Mouse (Mus musculus): Measurements from ENCODE around the gene Zc3h12d.

The Zc3h12d gene

GRCm38 (mm10) chr10:7832171-7832676 is at the start of gene Zc3h12d:
Gene Zc3h12d (plus strand): TSS chr10:7832470.
- no peaks in the 10 kb centered on the region for H3K9me3 ChIP-seq (ENCODE audit: low read length)
- no peak for TF ChIP-seq CTCF (conservative IDR thresholded peaks at IDR 0.05; ENCODE audit: low read length)
- peak within 1 kb of the TSS; percentile 41 for H3K4me3 ChIP-seq (replicated peaks; ENCODE audit: low read length)
- H3K27me3 ChIP-seq (ENCODE audit: insufficient read depth, low read length) = peaks cover 16% of the 10 kb centered on the region; the same call in 1 of the 2 replicates
- H3K36me3 ChIP-seq (ENCODE audit: insufficient read depth, low read length) = no peaks in the 10 kb centered on the region
- H3K4me1 ChIP-seq (replicated peaks; ENCODE audit: low read depth, low read length) = peaks cover 14% of the 10 kb centered on the region

- Histone ChIP-seq H3K4me3 (replicated peaks; ENCODE audit: low read length) (no peak overlapping the region), H3K4me1 (replicated peaks; ENCODE audit: low read depth, low read length) (peaks cover 21% of the 10 kb centered on the region), H3K9me3 (ENCODE audit: low read length) (no peaks in the 10 kb centered on the region), H3K36me3 (ENCODE audit: insufficient read depth, low read length) (peaks cover 18% of the 10 kb centered on the region), H3K27me3 (ENCODE audit: insufficient read depth, low read length) (no peaks in the 10 kb centered on the region; the same call in 1 of the 2 replicates)
- TF ChIP-seq NANOG (IDR thresholded peaks at IDR 0.05; ENCODE audit: borderline replicate concordance, low read length) (no peak), POU5F1 (IDR thresholded peaks at IDR 0.05; ENCODE audit: borderline replicate concordance, low read length) (no peak), CTCF (conservative IDR thresholded peaks at IDR 0.05; ENCODE audit: low read length) (no peak)
These were observed 45.0 kb upstream of the Zc3h12d start for GRCm38 (mm10) chr10:7787319-7787718.

GRCm38 (mm10) chr10:7792254-7792750 is 40.0 kb upstream of the Zc3h12d start:
- H3K36me3 ChIP-seq (ENCODE audit: insufficient read depth, low read length) = peaks cover 47% of the 10 kb centered on the region
- H3K9me3 ChIP-seq (ENCODE audit: low read length) = no peaks in the 10 kb centered on the region
- no peaks in the 10 kb centered on the region for H3K27me3 ChIP-seq (ENCODE audit: insufficient read depth, low read length)
- H3K4me1 ChIP-seq (replicated peaks; ENCODE audit: low read depth, low read length) = peaks cover 34% of the 10 kb centered on the region
- peak overlapping the region; percentile 96 for H3K4me3 ChIP-seq (replicated peaks; ENCODE audit: low read length)
- TF ChIP-seq POU5F1 (IDR thresholded peaks at IDR 0.05; ENCODE audit: borderline replicate concordance, low read length) (no peak), NANOG (IDR thresholded peaks at IDR 0.05; ENCODE audit: borderline replicate concordance, low read length) (no peak), CTCF (conservative IDR thresholded peaks at IDR 0.05; ENCODE audit: low read length) (no peak)

- Histone ChIP-seq H3K9me3 (ENCODE audit: low read length) (no peaks in the 10 kb centered on the region), H3K4me1 (replicated peaks; ENCODE audit: low read depth, low read length) (peaks cover 34% of the 10 kb centered on the region)
- TF ChIP-seq POU5F1 (IDR thresholded peaks at IDR 0.05; ENCODE audit: borderline replicate concordance, low read length) (no peak), CTCF (conservative IDR thresholded peaks at IDR 0.05; ENCODE audit: low read length) (no peak), NANOG (IDR thresholded peaks at IDR 0.05; ENCODE audit: borderline replicate concordance, low read length) (no peak)
These were observed 39.4 kb upstream of the Zc3h12d start, which contains the start of the genes Ginm1 and Ppil4 for GRCm38 (mm10) chr10:7792751-7793385. Gene Ginm1 (minus strand): TSS chr10:7792824. Gene Ppil4 (plus strand): TSS chr10:7792891.

DNA sequence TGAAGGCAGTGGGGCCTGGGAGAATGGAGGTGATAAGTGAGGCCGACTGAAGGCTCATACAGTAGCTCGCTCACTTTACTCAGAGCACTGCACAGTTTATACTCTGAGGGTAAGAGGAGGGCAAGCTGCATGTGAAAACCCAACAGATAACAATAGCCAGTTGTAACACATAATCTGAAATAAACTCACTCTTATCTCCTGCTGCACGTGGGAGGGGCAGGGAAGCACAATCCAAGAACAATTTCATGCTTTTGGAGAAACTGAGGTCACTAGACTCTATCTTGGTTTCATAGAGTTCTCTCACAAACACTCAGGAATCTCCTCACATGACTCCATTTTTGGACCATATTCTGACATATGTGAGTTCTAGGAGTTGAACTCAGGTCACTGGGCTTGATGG is 31.0 kb upstream of the Zc3h12d start:
- TF ChIP-seq CTCF (conservative IDR thresholded peaks at IDR 0.05; ENCODE audit: low read length) (no peak), POU5F1 (IDR thresholded peaks at IDR 0.05; ENCODE audit: borderline replicate concordance, low read length) (no peak), NANOG (IDR thresholded peaks at IDR 0.05; ENCODE audit: borderline replicate concordance, low read length) (no peak)
- H3K4me3 ChIP-seq (replicated peaks; ENCODE audit: low read length) = no peak overlapping the region
- H3K36me3 ChIP-seq (ENCODE audit: insufficient read depth, low read length) = peaks cover 98% of the 10 kb centered on the region
- H3K9me3 ChIP-seq (ENCODE audit: low read length) = no peaks in the 10 kb centered on the region
- no peaks in the 10 kb centered on the region for H3K27me3 ChIP-seq (ENCODE audit: insufficient read depth, low read length)
- H3K4me1 ChIP-seq (replicated peaks; ENCODE audit: low read depth, low read length) = no peaks in the 10 kb centered on the region

More at GRCm38 (mm10) chr10:7792751-7793385, 39.4 kb upstream of the Zc3h12d start, which contains the start of the genes Ginm1 and Ppil4:
- peaks cover 52% of the 10 kb centered on the region for H3K36me3 ChIP-seq (ENCODE audit: insufficient read depth, low read length)
- H3K27me3 ChIP-seq (ENCODE audit: insufficient read depth, low read length) = no peaks in the 10 kb centered on the region
- peak within 1 kb of the TSS; percentile 96 for H3K4me3 ChIP-seq (replicated peaks; ENCODE audit: low read length)

DNA sequence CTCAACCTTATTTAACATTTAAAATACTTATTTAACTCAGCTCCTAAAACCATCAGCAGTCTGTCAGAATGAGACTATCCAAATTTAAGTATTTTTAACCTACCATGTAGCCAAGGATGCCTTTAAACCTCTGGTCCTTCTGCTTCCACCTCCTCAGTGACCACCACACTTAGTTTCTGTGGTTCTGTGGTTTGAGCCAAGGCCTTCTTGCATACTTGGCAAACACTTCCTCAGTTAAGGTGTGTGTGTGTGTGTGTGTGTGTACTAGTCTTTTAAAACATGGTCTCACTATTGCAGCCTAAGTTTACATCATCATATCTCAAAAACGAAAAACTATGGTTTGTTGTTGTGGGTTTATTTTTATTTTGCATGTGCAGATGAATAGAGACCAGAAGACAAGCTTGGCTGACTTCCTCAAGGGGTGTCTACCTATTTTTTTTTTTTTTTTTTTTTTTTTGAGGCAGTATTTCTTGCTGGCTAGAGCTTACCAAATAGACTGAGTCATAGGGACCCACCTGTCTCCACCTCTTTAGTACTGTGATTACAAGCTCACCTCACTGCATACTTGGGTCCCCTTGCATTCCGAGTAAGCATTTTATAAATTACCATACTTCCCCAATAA is 29.6 kb upstream of the Zc3h12d start:
- H3K27me3 ChIP-seq (ENCODE audit: insufficient read depth, low read length) = no peaks in the 10 kb centered on the region
- H3K4me3 ChIP-seq (replicated peaks; ENCODE audit: low read length) = no peak overlapping the region
- TF ChIP-seq POU5F1 (IDR thresholded peaks at IDR 0.05; ENCODE audit: borderline replicate concordance, low read length) = no peak
- no peak for TF ChIP-seq CTCF (conservative IDR thresholded peaks at IDR 0.05; ENCODE audit: low read length)
- no peak for TF ChIP-seq NANOG (IDR thresholded peaks at IDR 0.05; ENCODE audit: borderline replicate concordance, low read length)
- no peaks in the 10 kb centered on the region for H3K9me3 ChIP-seq (ENCODE audit: low read length)
- H3K4me1 ChIP-seq (replicated peaks; ENCODE audit: low read depth, low read length) = no peaks in the 10 kb centered on the region
- H3K36me3 ChIP-seq (ENCODE audit: insufficient read depth, low read length) = peaks cover 96% of the 10 kb centered on the region

GRCm38 (mm10) chr10:7809937-7810336 is 22.3 kb upstream of the Zc3h12d start:
- Histone ChIP-seq H3K9me3 (ENCODE audit: low read length) (no peaks in the 10 kb centered on the region), H3K27me3 (ENCODE audit: insufficient read depth, low read length) (no peaks in the 10 kb centered on the region), H3K4me1 (replicated peaks; ENCODE audit: low read depth, low read length) (no peaks in the 10 kb centered on the region; the same call in 1 of the 2 replicates), H3K36me3 (ENCODE audit: insufficient read depth, low read length) (peaks cover 94% of the 10 kb centered on the region), H3K4me3 (replicated peaks; ENCODE audit: low read length) (no peak overlapping the region)
- TF ChIP-seq POU5F1 (IDR thresholded peaks at IDR 0.05; ENCODE audit: borderline replicate concordance, low read length) (no peak), CTCF (conservative IDR thresholded peaks at IDR 0.05; ENCODE audit: low read length) (peak; percentile 68)

GRCm38 (mm10) chr10:7816476-7816875 is 15.8 kb upstream of the Zc3h12d start:
- Histone ChIP-seq H3K36me3 (ENCODE audit: insufficient read depth, low read length) (peaks cover 94% of the 10 kb centered on the region), H3K9me3 (ENCODE audit: low read length) (no peaks in the 10 kb centered on the region), H3K4me3 (replicated peaks; ENCODE audit: low read length) (no peak overlapping the region), H3K27me3 (ENCODE audit: insufficient read depth, low read length) (no peaks in the 10 kb centered on the region), H3K4me1 (replicated peaks; ENCODE audit: low read depth, low read length) (no peaks in the 10 kb centered on the region)
- TF ChIP-seq POU5F1 (IDR thresholded peaks at IDR 0.05; ENCODE audit: borderline replicate concordance, low read length) = no peak
- no peak for TF ChIP-seq NANOG (IDR thresholded peaks at IDR 0.05; ENCODE audit: borderline replicate concordance, low read length)
- TF ChIP-seq CTCF (conservative IDR thresholded peaks at IDR 0.05; ENCODE audit: low read length) = no peak
